Mouse (Mus musculus) cerebellum, postnatal 4 days (tissue): ENCODE results near the gene Maml3.
A peak's percentile ranks its signal among the peaks of the same experiment; 100 is the strongest.

Source experiments
- DNase-seq, 2 experiments: peaks; one replicate each; pipeline ENCODE4 v3.0.0; 2022; ENCODE audit warnings: low spot score in 2 of 2, mixed read lengths in 1 of 2

The Maml3 gene

GRCm38 (mm10) chr3:51830821-51831429 is 274.0 kb downstream of the Maml3 start:
- DNase-seq: no peak

- no peak for DNase-seq
Observed at GRCm38 (mm10) chr3:51825530-51825929, 279.3 kb downstream of the Maml3 start.

GRCm38 (mm10) chr3:51824506-51824905 is 280.4 kb downstream of the Maml3 start:
- DNase-seq: no peak

GRCm38 (mm10) chr3:51821551-51821950 is 283.3 kb downstream of the Maml3 start:
- DNase-seq: no peak

GRCm38 (mm10) chr3:51819109-51819508 is 285.8 kb downstream of the Maml3 start:
- no peak for DNase-seq

GRCm38 (mm10) chr3:51817919-51818318 is 287.0 kb downstream of the Maml3 start:
- no peak for DNase-seq

- DNase-seq: no peak
Observed at GRCm38 (mm10) chr3:51817329-51817728, 287.5 kb downstream of the Maml3 start.

GRCm38 (mm10) chr3:51816517-51817285 is 288.2 kb downstream of the Maml3 start:
- no peak for DNase-seq

- DNase-seq: no peak
Observed at GRCm38 (mm10) chr3:51814073-51814472, 290.8 kb downstream of the Maml3 start.

GRCm38 (mm10) chr3:51813186-51813585 is 291.7 kb downstream of the Maml3 start:
- DNase-seq: no peak

GRCm38 (mm10) chr3:51810731-51811130 is 294.1 kb downstream of the Maml3 start:
- no peak for DNase-seq

- DNase-seq: no peak
Observed at GRCm38 (mm10) chr3:51809822-51810221, 295.1 kb downstream of the Maml3 start.

- DNase-seq: no peak
Observed at GRCm38 (mm10) chr3:51807981-51808870, 296.6 kb downstream of the Maml3 start.

- DNase-seq: no peak
Observed at GRCm38 (mm10) chr3:51805488-51806318, 299.2 kb downstream of the Maml3 start.

- DNase-seq: no peak
Observed at GRCm38 (mm10) chr3:51803903-51804302, 301.0 kb downstream of the Maml3 start.

GRCm38 (mm10) chr3:51799650-51800049 is 305.2 kb downstream of the Maml3 start:
- no peak for DNase-seq

- no peak for DNase-seq
Observed at GRCm38 (mm10) chr3:51796838-51797237, 308.0 kb downstream of the Maml3 start.

GRCm38 (mm10) chr3:51796219-51796828 is 308.6 kb downstream of the Maml3 start:
- DNase-seq: peak in 1 of 2 experiments; percentile 49

- no peak for DNase-seq
Observed at GRCm38 (mm10) chr3:51791542-51791941, 313.3 kb downstream of the Maml3 start.

GRCm38 (mm10) chr3:51789389-51789904 is 315.4 kb downstream of the Maml3 start:
- DNase-seq: no peak
